Mouse (Mus musculus): ENCODE measurements at regions not wholly inside any gene's neighbourhood (a gene's known extent, or its start where the extent isn't known, plus 50 kb on each side); places are given as distances from the start of the nearest gene placed in this dataset.

DNA sequence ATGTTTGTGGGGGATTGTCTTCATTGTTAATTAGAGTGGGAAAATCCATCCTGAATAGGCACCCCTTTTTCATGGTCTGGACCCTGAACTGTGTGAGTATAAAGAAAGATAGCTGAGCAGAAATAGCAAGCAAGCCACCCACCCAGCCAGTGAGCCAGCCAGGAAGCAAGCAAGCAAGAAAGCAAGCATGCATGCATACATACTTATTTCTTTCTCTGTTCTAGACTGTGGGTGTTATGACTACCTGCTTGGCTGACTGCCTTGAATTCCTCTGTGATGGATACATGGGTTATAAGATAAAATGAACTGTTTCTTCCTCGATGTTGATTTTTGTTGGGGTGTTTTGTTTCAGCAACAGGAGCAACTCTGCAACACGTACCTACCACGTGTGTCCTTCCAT is 385.8 kb downstream of the Pmp22 start:
- TF ChIP-seq POLR2A (IDR thresholded peaks at IDR 0.05; ENCODE audit: extremely low read depth, insufficient read depth, low read length) (no peak), CTCF (IDR thresholded peaks at IDR 0.05; ENCODE audit: low read depth, low read length) (no peak)
